Mouse (Mus musculus): Measurements from ENCODE around the gene Ccnl2. TPM values are rescaled to one million over a fixed set of nuclear protein-coding genes. Genes with fewer than 3 reads are reported as not detected.

Ccnl2 gene
- 97.1 and 113 TPM in 2 replicates for polyA plus RNA-seq (2015; fragmentation: Nextera tagmentation; extraction: Ambion mirVana)

GRCm38 (mm10) chr4:155811929-155812664 is at the start of gene Ccnl2:
Ccnl2 (plus strand) TSS chr4:155812489.
- no peaks in the 10 kb centered on the region for H3K9me3 ChIP-seq
- peak within 1 kb of the TSS; percentile 96 for H3K4me2 ChIP-seq
- peak; percentile 98 for ATAC-seq (ENCODE audit: extremely low read depth, insufficient number of reproducible peaks, low FRiP score, low TSS enrichment)
- no peaks in the 10 kb centered on the region for H3K27me3 ChIP-seq (replicated peaks)
- WGBS, result under 1% methylated on average over 60 of the region's 60 CpGs
- H3K27ac ChIP-seq (replicated peaks), result peak within 1 kb of the TSS; percentile 95
- peaks cover 78% of the 10 kb centered on the region for H3K36me3 ChIP-seq
- peaks cover 27% of the 10 kb centered on the region for H3K4me1 ChIP-seq
- peak within 1 kb of the TSS; percentile 100 for H3K9ac ChIP-seq
- H3K4me3 ChIP-seq, result peak within 1 kb of the TSS; percentile 100

DNA sequence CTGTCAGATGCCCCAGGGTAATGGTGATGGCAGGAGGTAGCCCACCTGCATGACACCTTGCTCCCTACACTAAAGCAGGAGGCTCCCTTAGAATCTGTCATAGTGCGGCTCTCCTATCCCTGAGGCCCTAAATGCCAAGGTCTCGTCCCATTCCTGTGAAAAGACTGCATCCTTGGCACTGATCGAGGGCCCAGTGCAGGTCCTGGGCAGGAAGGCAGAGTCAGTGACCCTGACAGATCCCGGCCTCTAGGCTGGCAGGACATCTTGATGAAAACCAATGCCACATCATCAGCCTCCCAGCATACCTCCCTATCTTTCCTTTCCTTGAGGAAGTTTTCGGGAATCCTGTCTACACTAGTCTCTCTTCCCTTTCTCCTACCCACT is 42.8 kb upstream of the Ccnl2 start:
- no peak for ATAC-seq (ENCODE audit: extremely low read depth, insufficient number of reproducible peaks, low FRiP score, low TSS enrichment)
- Histone ChIP-seq H3K4me2 (peak overlapping the region; percentile 92), H3K36me3 (no peaks in the 10 kb centered on the region), H3K4me1 (peaks cover 21% of the 10 kb centered on the region), H3K27ac (replicated peaks) (no peak overlapping the region), H3K9me3 (no peaks in the 10 kb centered on the region), H3K4me3 (peak overlapping the region; percentile 67), H3K27me3 (replicated peaks) (peaks cover 39% of the 10 kb centered on the region), H3K9ac (peak overlapping the region; percentile 92)
- WGBS, result 63% methylated on average over 5 of the region's 5 CpGs

- WGBS, result under 1% methylated on average over 39 of the region's 39 CpGs
- peak; percentile 77 for ATAC-seq (ENCODE audit: extremely low read depth, insufficient number of reproducible peaks, low FRiP score, low TSS enrichment)
- Histone ChIP-seq H3K4me2 (peak overlapping the region; percentile 92), H3K4me1 (peaks cover 26% of the 10 kb centered on the region), H3K27ac (replicated peaks) (peak overlapping the region; percentile 78), H3K27me3 (replicated peaks) (peaks cover 40% of the 10 kb centered on the region), H3K9ac (peak overlapping the region; percentile 92), H3K36me3 (no peaks in the 10 kb centered on the region), H3K9me3 (no peaks in the 10 kb centered on the region), H3K4me3 (peak overlapping the region; percentile 67)
These were observed 42.3 kb upstream of the Ccnl2 start for GRCm38 (mm10) chr4:155769880-155770512.

DNA sequence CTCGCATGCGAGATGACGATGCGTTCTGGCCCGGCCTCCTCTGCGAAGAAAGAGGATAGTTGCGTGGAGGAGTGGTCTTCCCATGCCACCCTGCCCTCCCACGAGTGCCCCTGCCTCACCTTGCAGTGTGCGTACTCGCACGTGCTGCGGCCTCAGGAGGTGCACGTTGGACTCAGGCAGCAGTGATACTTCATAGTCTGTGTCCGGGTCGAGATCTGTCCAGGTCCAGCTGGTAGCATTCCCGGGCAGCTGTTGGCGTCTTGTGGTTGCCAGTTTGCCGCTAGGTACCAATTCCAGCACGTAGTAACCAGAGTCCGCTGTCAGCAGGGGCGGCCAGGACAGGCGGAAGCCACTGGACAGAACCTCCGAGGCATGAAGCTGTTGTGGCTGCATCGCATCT is 41.7 kb upstream of the Ccnl2 start:
- Histone ChIP-seq H3K27ac (replicated peaks) (no peak overlapping the region), H3K4me3 (peak overlapping the region; percentile 67), H3K36me3 (no peaks in the 10 kb centered on the region), H3K9me3 (no peaks in the 10 kb centered on the region), H3K4me2 (peak overlapping the region; percentile 92), H3K4me1 (peaks cover 32% of the 10 kb centered on the region), H3K27me3 (replicated peaks) (peaks cover 46% of the 10 kb centered on the region), H3K9ac (peak overlapping the region; percentile 92)
- WGBS, result 39% methylated on average over 24 of the region's 24 CpGs
- ATAC-seq (ENCODE audit: extremely low read depth, insufficient number of reproducible peaks, low FRiP score, low TSS enrichment), result no peak

DNA sequence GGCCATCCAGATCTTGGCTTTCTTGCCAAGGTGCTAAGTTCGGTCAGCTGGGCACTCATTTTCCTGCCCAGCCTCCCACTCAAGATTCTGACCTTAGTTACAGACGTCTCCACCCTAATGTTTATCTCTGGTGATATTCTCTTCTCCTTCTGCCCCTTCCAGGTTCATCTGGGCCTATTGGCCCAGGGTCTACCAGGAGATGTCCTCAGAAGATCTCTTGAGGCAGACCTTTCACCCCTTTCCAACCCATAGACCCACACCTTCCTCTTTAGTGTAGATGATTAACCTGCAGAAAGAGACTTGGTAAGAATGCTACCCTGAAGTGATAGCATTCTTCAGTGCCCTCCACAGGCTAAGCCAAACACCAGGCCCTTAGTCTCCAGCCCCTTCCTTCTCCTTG is 40.6 kb upstream of the Ccnl2 start:
- 65% methylated on average over 2 of the region's 2 CpGs for WGBS
- Histone ChIP-seq H3K27me3 (replicated peaks) (peaks cover 46% of the 10 kb centered on the region), H3K4me2 (no peak overlapping the region), H3K9me3 (no peaks in the 10 kb centered on the region), H3K27ac (replicated peaks) (no peak overlapping the region), H3K9ac (no peak overlapping the region), H3K4me3 (no peak overlapping the region), H3K4me1 (peaks cover 41% of the 10 kb centered on the region), H3K36me3 (no peaks in the 10 kb centered on the region)
- ATAC-seq (ENCODE audit: extremely low read depth, insufficient number of reproducible peaks, low FRiP score, low TSS enrichment), result no peak

DNA sequence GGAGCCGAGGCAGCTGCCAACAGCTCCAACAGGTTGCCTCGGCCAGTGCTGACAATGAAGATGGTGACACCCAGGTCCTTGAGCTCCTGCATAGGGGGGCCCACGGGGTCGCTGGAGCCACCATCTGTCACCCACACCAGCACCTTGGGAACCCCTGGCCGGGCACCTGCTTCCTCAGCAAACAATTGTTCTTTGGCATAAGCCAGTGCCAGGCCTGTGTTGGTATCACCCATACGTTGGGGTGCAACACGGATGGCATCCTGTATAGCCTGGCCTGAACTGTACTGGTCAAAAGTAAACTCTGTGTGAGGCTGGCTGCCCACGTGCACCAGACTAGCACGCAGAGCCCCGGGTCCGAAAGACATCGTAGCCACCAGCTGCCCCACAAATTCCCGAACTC is 39.5 kb upstream of the Ccnl2 start:
- ATAC-seq (ENCODE audit: extremely low read depth, insufficient number of reproducible peaks, low FRiP score, low TSS enrichment), result no peak
- no peak overlapping the region for H3K27ac ChIP-seq (replicated peaks)
- WGBS, result 76% methylated on average over 13 of the region's 13 CpGs

DNA sequence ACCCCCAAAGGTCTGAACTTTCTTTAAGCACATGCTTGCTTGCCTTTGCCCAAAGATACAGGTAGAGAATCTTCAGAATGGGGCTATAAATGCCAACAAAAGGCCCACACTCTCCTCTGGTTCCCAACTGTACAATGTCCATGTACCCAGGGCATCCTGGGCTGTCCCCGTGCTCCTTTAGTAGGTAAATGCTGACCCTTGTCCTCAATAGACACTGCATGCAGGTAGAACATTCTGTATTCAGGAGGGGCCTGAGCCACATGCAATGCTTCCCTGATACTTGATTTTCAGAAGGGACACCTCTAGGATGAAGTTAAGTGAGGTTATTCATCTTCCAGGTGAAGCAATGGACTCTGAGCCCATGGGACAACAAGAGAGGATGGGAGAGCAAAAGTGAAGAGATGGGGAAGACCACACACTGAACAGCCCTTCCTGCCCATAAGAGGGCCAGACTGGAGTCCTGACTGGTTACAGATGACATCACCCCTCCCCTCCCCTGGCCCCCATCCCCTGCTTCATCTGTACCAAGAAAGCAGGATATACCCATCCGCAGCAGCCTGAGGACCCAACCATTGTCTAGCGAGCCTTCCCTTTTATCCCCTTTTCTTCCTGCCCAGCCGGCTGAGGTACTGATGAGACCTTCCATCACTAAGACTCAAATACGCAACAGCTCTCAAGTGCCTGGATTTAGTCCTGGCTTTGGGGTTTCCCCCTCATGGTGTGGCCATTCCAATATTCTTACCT is 38.8 kb upstream of the Ccnl2 start:
- H3K36me3 ChIP-seq, result no peaks in the 10 kb centered on the region
- peaks cover 56% of the 10 kb centered on the region for H3K4me1 ChIP-seq
- H3K9ac ChIP-seq, result peak overlapping the region; percentile 74
- H3K27ac ChIP-seq (replicated peaks), result no peak overlapping the region
- peak overlapping the region; percentile 78 for H3K4me2 ChIP-seq
- ATAC-seq (ENCODE audit: extremely low read depth, insufficient number of reproducible peaks, low FRiP score, low TSS enrichment), result no peak
- no peaks in the 10 kb centered on the region for H3K9me3 ChIP-seq
- WGBS, result 34% methylated on average over 5 of the region's 5 CpGs
- H3K4me3 ChIP-seq, result peak overlapping the region; percentile 50
- peaks cover 46% of the 10 kb centered on the region for H3K27me3 ChIP-seq (replicated peaks)

More for the DNA sequence above, 39.5 kb upstream of the Ccnl2 start:
- Histone ChIP-seq H3K4me1 (peaks cover 52% of the 10 kb centered on the region), H3K4me3 (no peak overlapping the region), H3K9ac (no peak overlapping the region), H3K36me3 (no peaks in the 10 kb centered on the region), H3K4me2 (no peak overlapping the region), H3K27me3 (replicated peaks) (peaks cover 46% of the 10 kb centered on the region), H3K9me3 (no peaks in the 10 kb centered on the region)

- Histone ChIP-seq H3K4me1 (peaks cover 57% of the 10 kb centered on the region), H3K36me3 (no peaks in the 10 kb centered on the region), H3K27me3 (replicated peaks) (peaks cover 46% of the 10 kb centered on the region), H3K4me2 (peak within 1 kb of the TSS; percentile 78), H3K4me3 (peak within 1 kb of the TSS; percentile 50), H3K27ac (replicated peaks) (peak within 1 kb of the TSS; percentile 61), H3K9me3 (no peaks in the 10 kb centered on the region), H3K9ac (peak within 1 kb of the TSS; percentile 74)
- WGBS, result 1% methylated on average over 35 of the region's 35 CpGs
- ATAC-seq (ENCODE audit: extremely low read depth, insufficient number of reproducible peaks, low FRiP score, low TSS enrichment), result peak; percentile 49; the same call in 1 of the 2 replicates
These were observed 38.0 kb upstream of the Ccnl2 start, which contains the start of gene Vwa1 for GRCm38 (mm10) chr4:155774280-155774754. Vwa1 (minus strand) TSS chr4:155774698.

DNA sequence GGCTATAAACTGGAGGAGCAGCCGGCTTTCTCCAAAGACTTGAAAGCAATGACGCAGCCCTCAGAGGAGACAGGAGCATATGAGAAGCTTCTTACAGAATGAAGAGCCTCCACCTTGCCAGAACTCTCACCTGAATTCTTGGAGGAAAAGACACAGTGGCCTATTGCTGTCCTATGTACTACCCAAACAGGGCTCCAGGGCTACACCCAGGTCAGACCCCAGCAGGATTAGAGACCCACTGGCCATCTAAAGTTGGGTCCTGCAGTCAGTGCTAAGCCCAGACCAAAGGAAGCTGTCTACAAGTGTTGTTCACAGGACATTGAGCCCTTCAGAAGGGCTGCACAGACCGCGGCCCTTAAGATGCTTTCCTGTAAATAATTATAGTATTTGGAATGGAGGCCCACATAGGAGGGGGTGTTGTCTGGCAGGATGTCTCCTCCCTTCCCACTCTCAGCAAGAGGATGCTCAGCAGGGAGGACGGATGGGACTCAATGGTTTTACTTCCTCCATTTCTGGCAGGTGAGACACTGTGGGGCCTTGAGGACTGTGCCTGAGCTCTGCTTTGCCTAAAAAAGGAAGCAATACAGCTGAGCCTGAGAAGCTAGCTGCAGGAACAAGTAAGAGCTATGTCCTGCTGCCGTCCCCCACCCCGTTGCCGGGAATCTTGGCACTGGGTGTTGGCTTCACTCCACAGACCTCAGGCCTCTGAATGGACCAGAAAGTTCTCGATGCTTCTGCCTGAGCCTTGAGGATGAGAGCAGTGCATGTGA is 37.1 kb upstream of the Ccnl2 start:
- peak overlapping the region; percentile 61 for H3K27ac ChIP-seq (replicated peaks)
- no peak for ATAC-seq (ENCODE audit: extremely low read depth, insufficient number of reproducible peaks, low FRiP score, low TSS enrichment)
- peak overlapping the region; percentile 50 for H3K4me3 ChIP-seq
- H3K9me3 ChIP-seq, result no peaks in the 10 kb centered on the region
- 48% methylated on average over 9 of the region's 9 CpGs for WGBS
- H3K4me2 ChIP-seq, result peak overlapping the region; percentile 78
- H3K4me1 ChIP-seq, result peaks cover 58% of the 10 kb centered on the region
- H3K9ac ChIP-seq, result peak overlapping the region; percentile 74
- H3K36me3 ChIP-seq, result no peaks in the 10 kb centered on the region
- peaks cover 46% of the 10 kb centered on the region for H3K27me3 ChIP-seq (replicated peaks)

DNA sequence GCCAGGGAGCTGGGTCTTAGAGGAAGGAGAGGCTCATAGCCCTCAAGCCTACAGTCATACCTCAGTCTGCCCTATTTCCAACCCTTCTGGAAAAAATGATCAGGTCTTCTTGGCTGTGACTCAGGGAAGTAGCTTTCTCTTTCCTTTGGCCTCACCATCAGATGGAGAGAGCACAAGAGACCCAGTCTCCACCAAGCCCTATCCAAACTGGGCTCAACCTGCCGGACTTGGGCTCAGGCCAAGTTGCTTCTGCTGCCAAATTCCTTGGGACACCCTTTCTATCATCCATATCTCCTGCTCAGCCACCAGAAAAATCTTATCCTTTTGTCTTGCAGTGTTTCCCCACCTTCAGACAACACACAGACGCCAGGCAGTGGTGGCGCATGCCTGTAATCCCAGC is 36.4 kb upstream of the Ccnl2 start:
- ATAC-seq (ENCODE audit: extremely low read depth, insufficient number of reproducible peaks, low FRiP score, low TSS enrichment), result no peak
- WGBS, result 47% methylated on average over 3 of the region's 3 CpGs
- Histone ChIP-seq H3K9ac (no peak overlapping the region), H3K9me3 (no peaks in the 10 kb centered on the region), H3K36me3 (no peaks in the 10 kb centered on the region), H3K4me2 (no peak overlapping the region), H3K4me1 (peaks cover 60% of the 10 kb centered on the region), H3K27me3 (replicated peaks) (peaks cover 42% of the 10 kb centered on the region), H3K4me3 (no peak overlapping the region), H3K27ac (replicated peaks) (peak overlapping the region; percentile 61)
